Mouse (Mus musculus): ENCODE data around the gene Mob3c. TPM values are rescaled to one million over a fixed set of nuclear protein-coding genes. Genes with fewer than 3 reads are reported as not detected.

Gene Mob3c
- total RNA-seq, 1 experiment: 4.0 TPM

GRCm38 (mm10) chr4:115855100-115855499, 27.2 kb downstream of the Mob3c start:
- TF ChIP-seq HCFC1 (IDR thresholded peaks at IDR 0.05; ENCODE audit: borderline replicate concordance, insufficient read depth, low read length) (no peak), CHD2 (IDR thresholded peaks at IDR 0.05; ENCODE audit: low read depth, low read length) (no peak), MAFK (IDR thresholded peaks at IDR 0.05; ENCODE audit: insufficient read depth, low read depth, low read length) (no peak), ZC3H11A (IDR thresholded peaks at IDR 0.05; ENCODE audit: borderline replicate concordance, low read depth, low read length) (no peak), ZNF384 (IDR thresholded peaks at IDR 0.05; ENCODE audit: low read depth, low read length) (no peak)
- H3K4me3 ChIP-seq (ENCODE audit: insufficient read depth in 1 of 2, low read depth in 1 of 2, low read length in 2 of 2, poor library complexity in 1 of 2, severe bottlenecking in 1 of 2): no peak overlapping the region
- in situ Hi-C loops (cut with MboI; ENCODE audit: low sequenced_read_pairs in 2 of 2, unreplicated experiment in 2 of 2): no loop called here
- H3K4me1 ChIP-seq (ENCODE audit: control insufficient read depth in 2 of 2, insufficient read depth in 2 of 2, low read length in 2 of 2, poor library complexity in 1 of 2): no peaks in the 10 kb centered on the region
- H3K9me3 ChIP-seq (ENCODE audit: control insufficient read depth, insufficient read depth, low read depth, low read length): no peaks in the 10 kb centered on the region
- H3K27ac ChIP-seq (ENCODE audit: insufficient read depth, low read depth, low read length, poor library complexity, severe bottlenecking): no peak overlapping the region
- H3K9ac ChIP-seq (ENCODE audit: insufficient read depth, low read depth, low read length, poor library complexity, severe bottlenecking): no peak overlapping the region
- H3K36me3 ChIP-seq (ENCODE audit: control insufficient read depth, insufficient read depth, low read length, poor library complexity, severe bottlenecking): peaks cover 12% of the 10 kb centered on the region; the same call in 1 of the 2 replicates
- DNase-seq (ENCODE audit: low read depth, low spot score): no peak

GRCm38 (mm10) chr4:115855609-115856008, 27.7 kb downstream of the Mob3c start:
- Histone ChIP-seq H3K4me1 (ENCODE audit: control insufficient read depth in 2 of 2, insufficient read depth in 2 of 2, low read length in 2 of 2, poor library complexity in 1 of 2) (no peaks in the 10 kb centered on the region), H3K36me3 (ENCODE audit: control insufficient read depth, insufficient read depth, low read length, poor library complexity, severe bottlenecking) (peaks cover 15% of the 10 kb centered on the region; the same call in 1 of the 2 replicates), H3K9ac (ENCODE audit: insufficient read depth, low read depth, low read length, poor library complexity, severe bottlenecking) (no peak overlapping the region), H3K27ac (ENCODE audit: insufficient read depth, low read depth, low read length, poor library complexity, severe bottlenecking) (no peak overlapping the region), H3K9me3 (ENCODE audit: control insufficient read depth, insufficient read depth, low read depth, low read length) (no peaks in the 10 kb centered on the region), H3K4me3 (ENCODE audit: insufficient read depth in 1 of 2, low read depth in 1 of 2, low read length in 2 of 2, poor library complexity in 1 of 2, severe bottlenecking in 1 of 2) (no peak overlapping the region)
- TF ChIP-seq CHD2 (IDR thresholded peaks at IDR 0.05; ENCODE audit: low read depth, low read length) (no peak), ZNF384 (IDR thresholded peaks at IDR 0.05; ENCODE audit: low read depth, low read length) (no peak), MAFK (IDR thresholded peaks at IDR 0.05; ENCODE audit: insufficient read depth, low read depth, low read length) (no peak), HCFC1 (IDR thresholded peaks at IDR 0.05; ENCODE audit: borderline replicate concordance, insufficient read depth, low read length) (no peak), ZC3H11A (IDR thresholded peaks at IDR 0.05; ENCODE audit: borderline replicate concordance, low read depth, low read length) (no peak)
- in situ Hi-C loops (cut with MboI; ENCODE audit: low sequenced_read_pairs in 2 of 2, unreplicated experiment in 2 of 2): no loop called here
- no peak for DNase-seq (ENCODE audit: low read depth, low spot score)

- no peak overlapping the region for H3K9ac ChIP-seq (ENCODE audit: insufficient read depth, low read depth, low read length, poor library complexity, severe bottlenecking)
- H3K4me3 ChIP-seq (ENCODE audit: insufficient read depth in 1 of 2, low read depth in 1 of 2, low read length in 2 of 2, poor library complexity in 1 of 2, severe bottlenecking in 1 of 2): no peak overlapping the region
- H3K36me3 ChIP-seq (ENCODE audit: control insufficient read depth, insufficient read depth, low read length, poor library complexity, severe bottlenecking): peaks cover 13% of the 10 kb centered on the region; the same call in 1 of the 2 replicates
- no peaks in the 10 kb centered on the region for H3K9me3 ChIP-seq (ENCODE audit: control insufficient read depth, insufficient read depth, low read depth, low read length)
- in situ Hi-C loops (cut with MboI; ENCODE audit: low sequenced_read_pairs in 2 of 2, unreplicated experiment in 2 of 2): no loop called here
- H3K27ac ChIP-seq (ENCODE audit: insufficient read depth, low read depth, low read length, poor library complexity, severe bottlenecking): no peak overlapping the region
- DNase-seq (ENCODE audit: low read depth, low spot score): no peak
- no peak for TF ChIP-seq ZC3H11A (IDR thresholded peaks at IDR 0.05; ENCODE audit: borderline replicate concordance, low read depth, low read length)
- no peak for TF ChIP-seq CHD2 (IDR thresholded peaks at IDR 0.05; ENCODE audit: low read depth, low read length)
- TF ChIP-seq MAFK (IDR thresholded peaks at IDR 0.05; ENCODE audit: insufficient read depth, low read depth, low read length): no peak
- no peak for TF ChIP-seq HCFC1 (IDR thresholded peaks at IDR 0.05; ENCODE audit: borderline replicate concordance, insufficient read depth, low read length)
- no peak for TF ChIP-seq ZNF384 (IDR thresholded peaks at IDR 0.05; ENCODE audit: low read depth, low read length)
- H3K4me1 ChIP-seq (ENCODE audit: control insufficient read depth in 2 of 2, insufficient read depth in 2 of 2, low read length in 2 of 2, poor library complexity in 1 of 2): no peaks in the 10 kb centered on the region
Measured at GRCm38 (mm10) chr4:115856282-115856681, 28.4 kb downstream of the Mob3c start.

- Histone ChIP-seq H3K27ac (ENCODE audit: insufficient read depth, low read depth, low read length, poor library complexity, severe bottlenecking) (no peak overlapping the region), H3K9ac (ENCODE audit: insufficient read depth, low read depth, low read length, poor library complexity, severe bottlenecking) (no peak overlapping the region), H3K9me3 (ENCODE audit: control insufficient read depth, insufficient read depth, low read depth, low read length) (no peaks in the 10 kb centered on the region), H3K36me3 (ENCODE audit: control insufficient read depth, insufficient read depth, low read length, poor library complexity, severe bottlenecking) (peaks cover 11% of the 10 kb centered on the region; the same call in 1 of the 2 replicates), H3K4me3 (ENCODE audit: insufficient read depth in 1 of 2, low read depth in 1 of 2, low read length in 2 of 2, poor library complexity in 1 of 2, severe bottlenecking in 1 of 2) (no peak overlapping the region), H3K4me1 (ENCODE audit: control insufficient read depth in 2 of 2, insufficient read depth in 2 of 2, low read length in 2 of 2, poor library complexity in 1 of 2) (no peaks in the 10 kb centered on the region)
- in situ Hi-C loops (cut with MboI; ENCODE audit: low sequenced_read_pairs in 2 of 2, unreplicated experiment in 2 of 2): no loop called here
- TF ChIP-seq HCFC1 (IDR thresholded peaks at IDR 0.05; ENCODE audit: borderline replicate concordance, insufficient read depth, low read length) (no peak), ZNF384 (IDR thresholded peaks at IDR 0.05; ENCODE audit: low read depth, low read length) (no peak), MAFK (IDR thresholded peaks at IDR 0.05; ENCODE audit: insufficient read depth, low read depth, low read length) (no peak), CHD2 (IDR thresholded peaks at IDR 0.05; ENCODE audit: low read depth, low read length) (no peak), ZC3H11A (IDR thresholded peaks at IDR 0.05; ENCODE audit: borderline replicate concordance, low read depth, low read length) (no peak)
- no peak for DNase-seq (ENCODE audit: low read depth, low spot score)
Measured at GRCm38 (mm10) chr4:115857293-115857883, 29.5 kb downstream of the Mob3c start.
